Mouse (Mus musculus): ENCODE measurements around the gene Dkkl1.

GRCm38 (mm10) chr7:45168656-45169055 is 43.3 kb downstream of the Dkkl1 start:
- TF ChIP-seq CTCF (IDR thresholded peaks at IDR 0.05; ENCODE audit: borderline replicate concordance, insufficient read depth, low read length) (no peak), POLR2A (IDR thresholded peaks at IDR 0.05; ENCODE audit: low read depth, low read length) (no peak)

Data from embryonic fibroblast, embryonic 13.5 days (primary cell).